Mouse (Mus musculus): ENCODE measurements around the gene Trappc10.

Trappc10 gene

DNA sequence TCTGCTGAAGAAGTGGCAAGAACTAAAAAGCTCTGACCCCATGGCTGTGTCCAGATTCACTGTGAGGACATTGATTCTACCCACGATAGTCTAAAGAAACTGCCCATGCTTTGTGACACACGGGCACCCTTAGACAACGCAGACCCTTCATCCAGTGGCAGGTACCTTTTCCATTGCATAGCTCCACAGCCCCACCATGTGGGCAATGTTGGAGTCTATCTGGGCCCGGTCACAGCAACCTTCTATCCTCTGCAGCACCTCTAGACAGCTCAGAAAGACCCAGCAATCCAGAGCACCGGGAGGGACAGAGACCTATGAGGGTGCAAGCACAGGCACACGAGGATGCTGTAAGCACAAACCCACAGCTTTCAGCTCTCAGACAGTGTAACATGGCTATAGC is 33.1 kb downstream of the Trappc10 start:
- peak; percentile 60 for DNase-seq (ENCODE audit: low read depth, low spot score)

DNA sequence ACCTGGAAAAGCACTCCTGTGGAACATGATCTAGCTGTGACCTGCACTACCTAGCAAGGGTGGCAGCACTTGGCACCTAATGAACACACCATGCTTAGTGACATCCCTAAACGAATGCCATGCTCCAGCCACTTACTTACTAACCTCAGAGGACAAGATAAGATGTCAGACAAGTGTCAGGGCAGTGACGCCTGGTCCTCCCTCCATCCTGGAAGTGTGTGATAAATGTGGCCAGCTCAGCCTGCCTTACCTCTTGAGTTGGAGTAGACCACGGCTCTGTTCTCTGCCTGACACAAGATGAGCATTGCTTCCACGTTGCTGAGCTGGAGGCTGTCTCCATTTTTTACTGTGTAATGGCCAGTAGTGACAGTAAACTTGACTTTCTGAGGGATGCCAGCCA is 43.3 kb downstream of the Trappc10 start:
- no peak for DNase-seq (ENCODE audit: low read depth, low spot score)

GRCm38 (mm10) chr10:78192933-78193332 is 51.5 kb downstream of the Trappc10 start:
- no peak for DNase-seq (ENCODE audit: low read depth, low spot score)

DNA sequence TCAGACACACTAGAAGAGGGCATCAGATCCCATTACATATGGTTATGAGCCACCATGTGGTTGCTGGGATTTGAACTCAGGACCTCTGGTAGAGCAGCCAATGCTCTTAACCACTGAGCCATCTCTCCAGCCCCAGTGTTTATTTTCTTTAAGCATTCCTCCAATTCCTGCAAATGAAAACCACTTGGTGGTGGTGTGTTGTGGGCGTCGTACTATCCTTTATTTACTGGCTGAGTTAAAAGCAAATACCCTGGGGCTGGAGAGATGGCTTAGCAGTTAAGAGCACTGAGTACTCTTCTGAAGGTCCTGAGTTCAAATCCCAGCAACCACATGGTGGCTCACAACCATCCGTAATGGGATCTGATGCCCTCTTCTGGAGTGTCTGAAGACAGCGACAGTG is 58.4 kb downstream of the Trappc10 start:
- DNase-seq (ENCODE audit: low read depth, low spot score) = peak; percentile 12

GRCm38 (mm10) chr10:78185381-78185725 is 59.1 kb downstream of the Trappc10 start:
- DNase-seq (ENCODE audit: low read depth, low spot score) = no peak

GRCm38 (mm10) chr10:78184531-78185380 is 59.7 kb downstream of the Trappc10 start, which contains the start of gene Pwp2:
Gene Pwp2, minus strand, starts transcription at chr10:78185149.
- DNase-seq (ENCODE audit: low read depth, low spot score) = peak; percentile 98

- no peak for DNase-seq (ENCODE audit: low read depth, low spot score)
These were observed 60.9 kb downstream of the Trappc10 start for GRCm38 (mm10) chr10:78183577-78183976.

DNA sequence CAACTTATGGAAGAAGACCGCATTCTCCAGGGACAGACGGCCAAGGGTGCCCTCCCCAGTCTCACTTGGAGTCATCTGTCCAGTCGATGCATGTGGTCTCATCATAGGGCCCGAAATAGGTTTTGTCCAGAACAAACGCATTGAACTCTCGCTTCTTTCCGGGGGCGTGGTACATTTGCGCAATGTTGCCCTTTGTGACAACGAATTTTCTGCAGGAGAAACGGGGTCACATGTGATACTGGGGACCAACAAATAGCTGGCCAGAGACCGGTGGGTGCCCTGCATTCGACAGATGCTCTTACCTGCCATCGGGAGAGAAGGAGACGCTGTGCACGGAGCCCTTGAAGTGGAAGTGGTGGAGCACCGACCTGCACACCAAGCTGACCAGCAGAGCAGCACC is 62.1 kb downstream of the Trappc10 start:
- DNase-seq (ENCODE audit: low read depth, low spot score) = no peak

DNA sequence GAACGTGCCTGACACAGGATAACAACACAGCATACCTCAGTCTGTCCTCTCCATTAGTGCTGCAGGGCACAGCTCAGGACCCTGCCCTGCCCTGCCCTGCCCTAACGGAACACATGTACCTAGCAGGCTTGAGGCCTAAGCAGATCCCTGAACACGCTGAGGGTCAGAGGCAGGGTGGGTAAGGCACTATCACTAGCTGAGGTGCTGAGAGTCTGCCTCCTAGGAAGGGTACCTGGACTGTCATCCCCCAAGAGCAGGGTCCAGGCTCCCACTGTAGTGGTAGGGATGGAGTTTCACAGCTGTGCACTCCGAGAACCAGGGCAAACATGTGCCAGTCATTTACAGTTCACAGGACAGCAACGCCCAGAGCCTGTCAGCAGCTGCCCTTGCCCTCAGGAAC is 70.0 kb downstream of the Trappc10 start:
- no peak for DNase-seq (ENCODE audit: low read depth, low spot score)

- DNase-seq (ENCODE audit: low read depth, low spot score) = no peak
These were observed 72.9 kb downstream of the Trappc10 start for GRCm38 (mm10) chr10:78171581-78171980.

- DNase-seq (ENCODE audit: low read depth, low spot score) = no peak
These were observed 73.4 kb downstream of the Trappc10 start for GRCm38 (mm10) chr10:78171057-78171456.

- no peak for DNase-seq (ENCODE audit: low read depth, low spot score)
These were observed 74.0 kb downstream of the Trappc10 start for GRCm38 (mm10) chr10:78170445-78170844.

- DNase-seq (ENCODE audit: low read depth, low spot score) = peak; percentile 99
These were observed 75.0 kb downstream of the Trappc10 start, which contains the start of gene D10Jhu81e for GRCm38 (mm10) chr10:78169281-78170042. Gene D10Jhu81e, minus strand, starts transcription at chr10:78169782.

- DNase-seq (ENCODE audit: low read depth, low spot score) = no peak
These were observed 75.6 kb downstream of the Trappc10 start for GRCm38 (mm10) chr10:78168792-78169191.

DNA sequence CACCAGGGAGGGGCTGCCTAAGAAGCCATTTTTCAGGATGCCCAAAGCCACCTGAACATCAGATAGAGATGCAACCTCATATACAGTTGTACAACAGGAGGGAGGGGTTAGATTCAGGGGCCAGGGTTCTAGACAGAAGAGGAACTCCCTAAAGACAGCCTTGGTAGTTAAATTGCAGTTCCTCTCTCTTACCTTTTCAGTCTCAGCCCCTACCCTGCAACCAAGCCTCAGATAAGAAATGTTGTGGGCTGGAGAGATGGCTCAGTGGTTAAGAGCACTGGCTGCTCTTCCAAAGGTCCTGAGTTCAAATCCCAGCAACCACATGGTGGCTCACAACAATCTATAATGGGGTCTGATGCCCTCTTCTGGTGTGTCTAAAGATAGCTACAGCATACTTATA is 76.7 kb downstream of the Trappc10 start:
- no peak for DNase-seq (ENCODE audit: low read depth, low spot score)

GRCm38 (mm10) chr10:78167333-78167732 is 77.1 kb downstream of the Trappc10 start:
- DNase-seq (ENCODE audit: low read depth, low spot score) = no peak

- no peak for DNase-seq (ENCODE audit: low read depth, low spot score)
These were observed 79.0 kb downstream of the Trappc10 start for GRCm38 (mm10) chr10:78165256-78166005.

DNA sequence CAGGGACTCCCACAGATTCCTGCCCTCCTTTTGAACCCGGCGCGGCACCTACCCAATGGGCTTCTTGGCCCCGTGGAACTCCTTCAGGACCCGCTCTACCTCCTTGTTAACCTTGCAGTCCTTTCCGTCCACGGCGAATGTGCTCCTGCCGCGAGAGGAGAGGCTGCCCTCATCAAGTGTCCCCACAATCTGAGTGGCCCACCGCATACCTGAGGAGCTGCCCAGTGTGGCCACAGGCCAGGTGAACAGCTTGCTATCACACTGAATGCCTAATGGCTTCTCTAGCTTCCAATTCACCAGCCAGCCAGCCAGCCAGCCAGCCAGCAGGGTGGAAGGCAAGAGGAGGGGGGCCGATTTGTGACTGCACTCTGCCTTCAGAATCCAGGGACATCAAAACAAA is 79.7 kb downstream of the Trappc10 start:
- no peak for DNase-seq (ENCODE audit: low read depth, low spot score)

DNA sequence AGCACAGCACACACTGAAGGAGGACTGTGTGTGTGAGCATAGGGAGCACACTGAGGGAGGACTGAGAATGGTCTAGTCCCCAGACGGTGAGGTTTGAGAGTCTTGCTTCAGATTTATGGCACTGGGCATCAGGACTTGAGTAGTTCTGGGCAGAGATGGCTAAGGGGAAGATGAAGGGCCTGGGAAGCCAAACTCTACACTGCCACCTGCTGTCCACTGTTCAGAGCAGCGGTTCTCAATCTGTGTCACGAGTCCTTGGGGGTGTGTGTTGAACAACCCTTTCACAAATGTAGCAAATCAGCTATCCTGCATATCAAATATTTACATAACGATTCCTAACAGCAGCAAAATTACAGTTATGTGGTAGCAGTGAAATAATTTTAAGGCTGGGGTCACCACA is 80.5 kb downstream of the Trappc10 start:
- DNase-seq (ENCODE audit: low read depth, low spot score) = peak; percentile 82

DNA sequence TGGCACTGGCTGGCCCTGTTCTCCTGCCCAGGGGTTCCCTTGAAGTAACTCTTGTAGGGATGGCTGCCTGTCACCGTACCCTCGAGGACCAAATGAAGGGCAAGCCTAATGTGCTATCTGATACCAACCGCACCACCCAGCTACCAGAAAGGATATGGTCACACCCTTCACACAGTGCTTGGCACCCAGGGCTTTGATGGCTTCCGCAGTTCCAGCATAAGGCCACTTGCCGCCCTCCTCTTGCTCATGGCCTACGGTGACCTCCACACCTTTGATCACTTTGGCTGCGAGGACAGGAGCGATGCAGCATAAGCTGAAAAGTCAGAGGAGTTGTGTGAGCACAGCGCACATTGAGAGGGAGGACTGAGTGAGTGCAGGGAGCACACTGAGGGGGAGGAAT is 81.2 kb downstream of the Trappc10 start:
- no peak for DNase-seq (ENCODE audit: low read depth, low spot score)

DNA sequence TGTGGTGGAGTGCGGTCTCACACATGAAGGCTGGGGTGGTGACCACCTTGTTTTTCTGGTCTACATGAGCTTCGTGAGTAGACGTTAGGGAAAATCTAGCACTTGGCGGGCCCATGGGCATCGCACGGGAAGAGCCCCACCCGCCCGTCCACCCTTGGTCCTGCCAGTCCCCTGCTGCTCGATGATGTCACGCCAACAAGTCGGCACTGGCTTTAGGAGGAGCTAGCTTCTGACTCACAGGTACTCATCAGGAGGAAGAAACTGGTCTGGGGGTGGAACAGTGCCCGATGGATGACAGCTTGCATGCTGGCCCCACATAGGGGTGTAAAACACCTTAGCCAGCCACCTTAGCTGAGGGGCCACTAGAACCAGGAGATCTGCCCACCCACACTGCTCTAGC is 81.8 kb downstream of the Trappc10 start:
- no peak for DNase-seq (ENCODE audit: low read depth, low spot score)

GRCm38 (mm10) chr10:78161096-78161495 is 83.3 kb downstream of the Trappc10 start:
- no peak for DNase-seq (ENCODE audit: low read depth, low spot score)
